Mouse (Mus musculus) cortical plate, adult 2 months (tissue): ENCODE measurements around the gene Phospho1. TPM values are rescaled to one million over a fixed set of nuclear protein-coding genes. Genes with fewer than 3 reads are reported as not detected.

Source experiments
- H3K27ac ChIP-seq: fragments of 200-500 bp; 2 replicates; pipeline ENCODE4 v1.5.1; 2012; ENCODE audit warnings: low read length, control low read depth, inconsistent platforms; ENCODE audit not compliant: insufficient read depth
- H3K4me1 ChIP-seq: fragments of 200-500 bp; 2 replicates; pipeline ENCODE4 v1.6.1; 2011; ENCODE audit warnings: low read length; ENCODE audit not compliant: control insufficient read depth, insufficient read depth
- H3K4me3 ChIP-seq: fragments of 200-500 bp; 2 replicates; pipeline ENCODE4 v1.5.1; 2011; ENCODE audit warnings: mild to moderate bottlenecking, low read length, control low read depth; ENCODE audit not compliant: insufficient read depth
- CTCF ChIP-seq: fragments of 200-500 bp; IDR thresholded peaks from 2 replicates; pipeline ENCODE4 v1.5.1; 2011; ENCODE audit warnings: mild to moderate bottlenecking, control low read depth, low read length; ENCODE audit not compliant: insufficient read depth; ENCODE audit errors: extremely low read depth
- POLR2A ChIP-seq: fragments of 200-500 bp; IDR thresholded peaks from 2 replicates; pipeline ENCODE4 v1.6.1; 2011; ENCODE audit warnings: mild to moderate bottlenecking, low read length, control low read depth; ENCODE audit not compliant: insufficient read depth; ENCODE audit errors: extremely low read depth
- polyA plus RNA-seq: library from polyadenylated mRNA; depleted of rRNA; stranded (reverse); fragments of >200 nt; gene quantifications from 2 replicates; pipeline ENCODE4 v1.2.3, GENCODE M21; 2012

Phospho1 gene
- polyA plus RNA-seq, 1 experiment: 72.8 TPM

DNA sequence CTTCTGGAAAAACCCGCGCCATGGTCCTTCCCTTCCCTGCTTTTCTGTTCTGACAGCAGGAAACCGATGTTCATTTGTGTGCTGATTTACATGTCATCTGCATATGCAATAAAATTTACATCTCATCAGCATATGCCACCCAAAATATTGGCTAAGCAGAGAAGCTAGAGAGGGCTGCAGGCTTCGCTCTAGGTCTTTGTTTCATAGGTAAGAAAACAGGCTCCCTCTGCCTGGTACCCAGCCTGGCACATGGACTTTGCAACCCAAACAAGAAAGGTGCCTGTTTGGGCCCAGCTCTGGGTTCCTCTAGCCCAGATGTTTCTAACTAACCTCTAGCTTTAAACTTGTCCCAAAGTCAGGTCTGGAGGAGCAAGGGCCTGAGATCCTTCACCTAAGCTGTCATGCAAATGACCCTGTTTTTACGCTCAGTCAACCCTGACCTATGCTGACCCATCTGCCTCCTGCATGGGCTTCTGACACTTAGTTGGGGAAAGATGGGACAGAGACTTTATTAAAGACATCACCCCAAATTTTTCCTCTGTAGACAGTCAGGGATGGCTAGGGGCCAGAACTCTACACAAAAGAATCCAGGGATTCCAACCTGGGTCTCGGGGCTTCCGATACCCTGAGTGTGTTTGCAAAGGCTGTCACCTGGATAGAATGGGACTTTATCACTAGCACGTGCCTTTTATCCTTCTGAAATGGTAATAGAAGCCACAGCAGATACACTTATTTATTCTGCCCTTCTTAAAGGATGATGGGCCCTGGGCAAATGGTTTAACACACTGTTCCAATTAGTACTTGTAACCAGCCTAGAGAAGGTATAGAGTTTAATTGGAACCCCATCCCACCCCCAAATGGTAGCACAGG lies 14.9 kb downstream of the Phospho1 start:
- Histone ChIP-seq H3K4me1 (no peaks in the 10 kb centered on the region), H3K4me3 (no peak overlapping the region), H3K27ac (no peak overlapping the region)
- no peak for TF ChIP-seq POLR2A

DNA sequence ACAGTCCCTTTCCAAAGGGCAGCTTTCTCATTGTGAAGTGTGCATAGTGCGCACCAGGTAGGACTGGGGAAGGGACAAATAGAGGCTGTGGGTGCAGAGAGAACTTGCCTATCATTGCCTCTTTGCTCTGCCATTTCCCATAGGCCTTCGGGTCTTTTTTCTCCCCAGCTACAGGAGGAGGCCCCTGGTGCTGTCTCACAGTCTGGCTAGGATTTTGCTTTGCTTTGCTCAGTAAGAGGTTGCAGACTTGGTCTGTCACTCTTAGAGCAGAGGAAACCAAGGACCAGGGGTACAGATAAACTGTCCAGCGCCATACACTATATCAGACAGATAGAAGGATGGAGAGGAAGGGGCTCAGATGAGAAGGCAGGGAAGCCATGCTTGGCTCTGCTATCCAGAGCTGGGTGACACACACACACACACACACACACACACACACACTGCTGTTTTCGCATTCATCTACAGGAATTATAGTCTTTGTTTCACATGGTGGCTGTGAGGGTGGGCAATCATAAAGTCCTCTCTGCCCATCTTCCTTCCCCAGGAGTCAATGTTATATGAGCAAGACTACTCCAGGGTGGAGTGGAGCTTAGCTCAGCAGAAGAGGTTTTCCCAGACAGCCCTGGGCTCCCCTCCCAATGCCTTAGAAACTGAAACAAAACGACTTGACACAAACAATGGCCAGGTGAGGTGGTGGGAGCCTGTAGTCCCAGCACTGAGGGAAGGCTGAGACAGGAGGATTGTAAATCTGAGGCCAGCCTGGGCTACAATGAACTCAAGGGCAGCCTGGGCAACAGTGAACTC lies 16.6 kb downstream of the Phospho1 start:
- Histone ChIP-seq H3K27ac (no peak overlapping the region), H3K4me3 (peak overlapping the region; percentile 18; the same call in 1 of the 2 replicates), H3K4me1 (no peaks in the 10 kb centered on the region)
- TF ChIP-seq POLR2A (no peak), CTCF (no peak)

DNA sequence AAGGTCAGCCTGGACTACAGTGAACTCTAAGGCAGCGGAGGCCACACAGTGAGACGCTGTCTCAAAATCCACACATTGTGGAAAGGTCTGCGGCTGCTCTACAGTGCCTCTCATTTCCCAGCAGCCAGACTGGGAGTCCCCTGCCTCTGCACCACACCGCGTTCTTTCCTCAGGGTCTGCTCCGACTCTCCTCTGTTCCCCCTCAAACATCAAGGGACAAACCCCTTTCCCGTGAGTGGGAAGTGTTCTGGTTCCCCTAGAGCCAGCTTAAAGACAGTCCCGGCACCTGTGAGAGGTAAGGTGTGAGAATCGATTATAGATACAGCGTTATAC lies 17.2 kb downstream of the Phospho1 start:
- TF ChIP-seq POLR2A: no peak
- no peak for TF ChIP-seq CTCF
- no peaks in the 10 kb centered on the region for H3K4me1 ChIP-seq
- no peak overlapping the region for H3K27ac ChIP-seq
- peak overlapping the region; percentile 18 for H3K4me3 ChIP-seq

DNA sequence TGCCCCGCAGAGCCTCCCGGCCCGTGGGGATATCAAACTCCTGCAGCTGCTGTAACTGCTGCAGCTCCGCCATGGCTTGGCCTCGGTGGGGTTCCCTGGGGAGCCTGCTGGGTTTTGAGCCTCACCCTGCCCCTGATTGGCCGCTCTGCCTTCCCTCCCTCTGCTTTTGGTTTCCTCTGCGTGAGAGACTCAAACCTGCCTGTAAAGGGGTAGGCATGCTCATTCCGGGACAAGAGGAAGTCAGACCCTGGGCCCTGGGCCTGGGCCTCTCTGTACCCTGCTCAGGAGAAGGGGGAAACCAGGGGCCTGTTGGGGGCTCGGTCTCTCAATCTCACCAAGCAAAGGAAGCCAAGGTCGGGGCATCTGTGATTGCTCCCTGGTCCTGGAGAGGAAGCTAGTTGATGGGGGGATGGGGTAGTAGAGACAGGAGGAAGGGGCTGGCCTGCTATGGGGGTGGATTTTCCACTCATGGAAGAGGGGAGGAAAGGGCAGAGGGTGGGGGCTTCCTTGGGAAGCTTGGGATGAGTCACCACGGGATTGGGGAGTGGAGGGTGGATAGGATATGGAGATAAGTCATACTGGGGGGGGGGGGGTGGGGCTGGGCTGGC lies 17.9 kb downstream of the Phospho1 start, which contains the start of gene Abi3:
Gene Abi3, minus strand, starts transcription at position 403 of the 608 bp plus-strand sequence.
- H3K4me3 ChIP-seq: peak within 1 kb of the TSS; percentile 18
- H3K4me1 ChIP-seq: no peaks in the 10 kb centered on the region
- TF ChIP-seq CTCF: no peak
- TF ChIP-seq POLR2A: 0 out of 2 replicates have a peak, but pooled peaks have one; percentile 15
- H3K27ac ChIP-seq: no peak within 1 kb of the TSS

DNA sequence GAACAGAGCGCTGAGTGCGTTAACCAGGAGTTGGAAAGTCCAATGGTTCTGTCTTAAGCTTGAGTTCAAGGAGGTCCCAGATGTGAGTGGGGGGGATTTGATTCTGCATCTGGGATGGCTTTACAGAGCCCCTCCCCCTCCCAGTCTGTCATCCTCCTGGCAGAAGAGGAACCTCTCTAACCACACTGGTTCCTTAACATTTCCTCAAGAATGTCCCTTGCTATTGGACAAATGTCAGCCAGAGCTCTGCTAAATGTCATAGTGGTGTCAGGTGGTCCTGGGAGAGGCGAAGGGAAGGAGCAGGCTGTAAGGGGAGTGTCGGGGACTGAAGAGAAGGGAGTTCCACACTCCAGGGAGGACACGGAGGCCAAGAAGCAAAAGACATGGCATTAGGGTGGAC lies 18.7 kb downstream of the Phospho1 start:
- Histone ChIP-seq H3K4me1 (no peaks in the 10 kb centered on the region), H3K4me3 (no peak overlapping the region), H3K27ac (no peak overlapping the region)
- TF ChIP-seq POLR2A (no peak), CTCF (no peak)

DNA sequence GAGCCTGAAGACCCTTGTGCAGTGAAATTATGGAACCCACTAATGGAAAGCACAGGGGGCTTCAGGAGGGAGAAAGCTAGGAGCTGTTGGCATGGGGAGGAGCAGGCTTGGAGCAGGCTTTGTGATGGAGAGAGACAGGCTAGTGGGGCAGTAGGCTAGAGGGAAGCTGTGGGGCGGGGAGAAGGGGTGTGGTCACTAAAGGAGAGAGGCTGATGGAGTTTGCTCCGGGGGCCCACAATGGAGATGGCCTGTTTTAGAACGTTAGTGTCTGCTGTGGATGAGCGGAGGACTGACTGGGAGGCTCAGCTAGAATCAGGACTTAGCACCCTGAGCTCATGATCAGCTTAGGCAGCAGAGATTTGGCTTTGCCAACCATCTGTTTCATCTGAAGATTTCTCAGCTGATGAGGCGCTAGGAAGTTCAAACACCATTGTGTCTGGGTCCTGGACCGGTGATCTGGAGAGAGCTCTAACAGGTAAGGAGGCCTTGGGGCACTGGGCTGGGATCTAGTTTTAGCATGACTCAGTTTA lies 19.2 kb downstream of the Phospho1 start:
- no peaks in the 10 kb centered on the region for H3K4me1 ChIP-seq
- no peak overlapping the region for H3K4me3 ChIP-seq
- no peak for TF ChIP-seq CTCF
- no peak for TF ChIP-seq POLR2A
- no peak overlapping the region for H3K27ac ChIP-seq

DNA sequence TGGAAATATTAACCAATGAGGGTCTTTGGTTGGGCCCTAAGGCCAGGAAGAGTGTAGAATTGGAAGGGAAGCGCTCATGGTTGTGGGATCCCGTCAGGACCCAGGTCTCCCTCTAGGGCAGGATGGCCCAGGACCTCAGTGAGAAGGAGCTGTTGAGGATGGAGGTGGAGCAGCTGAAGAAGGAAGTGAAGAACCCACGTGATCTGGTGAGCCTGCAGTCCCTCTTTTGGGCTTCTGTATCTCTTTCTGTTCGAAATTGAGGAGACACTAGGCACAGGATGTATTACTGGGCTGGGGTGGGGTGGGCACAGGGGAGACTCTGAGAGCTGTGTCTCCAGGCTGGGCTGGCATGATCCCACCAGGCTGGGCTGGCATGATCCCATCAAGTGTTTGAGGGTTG lies 20.6 kb downstream of the Phospho1 start:
- Histone ChIP-seq H3K27ac (no peak overlapping the region), H3K4me1 (no peaks in the 10 kb centered on the region), H3K4me3 (no peak overlapping the region)
- TF ChIP-seq CTCF (no peak), POLR2A (no peak)

DNA sequence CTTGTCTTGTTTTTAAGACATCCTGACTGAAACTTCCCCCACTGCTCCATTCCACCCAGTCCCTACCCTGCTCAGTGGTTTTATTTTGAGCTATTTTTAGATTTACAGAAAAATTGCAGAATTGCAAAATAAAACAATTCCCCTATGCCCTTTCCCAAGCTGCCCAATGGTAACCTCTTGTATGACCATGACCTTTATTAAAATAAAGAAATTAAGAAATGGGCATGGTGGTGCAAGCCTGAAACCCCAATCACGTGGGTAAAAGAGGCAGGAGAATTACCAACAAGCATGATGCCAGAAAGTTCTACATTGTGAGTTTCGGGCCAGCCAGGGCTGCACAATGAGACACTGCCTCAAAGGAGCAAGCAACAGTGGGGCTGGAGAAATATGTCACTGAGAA lies 26.6 kb downstream of the Phospho1 start:
- no peak overlapping the region for H3K27ac ChIP-seq
- H3K4me3 ChIP-seq: no peak overlapping the region
- no peaks in the 10 kb centered on the region for H3K4me1 ChIP-seq
- TF ChIP-seq POLR2A (no peak), CTCF (no peak)

DNA sequence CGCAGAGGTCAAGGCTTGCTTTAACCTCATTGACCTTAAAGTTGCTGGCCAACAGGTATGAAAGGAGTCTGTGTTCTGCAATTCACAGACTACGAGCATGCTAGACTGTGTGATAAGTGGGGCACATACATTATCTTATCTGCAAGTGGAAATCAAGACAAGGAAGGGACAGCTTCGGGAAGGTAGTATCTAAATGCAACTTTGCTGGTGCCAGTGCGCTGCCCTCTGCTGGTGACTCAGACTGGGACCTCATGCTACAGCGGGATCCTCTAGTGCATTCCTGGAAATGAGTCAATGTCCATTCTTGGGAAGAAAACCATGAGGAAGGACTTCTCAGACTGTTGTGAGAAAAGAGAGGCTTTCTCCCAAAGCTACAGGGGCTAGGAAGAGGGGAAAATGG lies 29.4 kb downstream of the Phospho1 start:
- Histone ChIP-seq H3K4me1 (no peaks in the 10 kb centered on the region), H3K4me3 (no peak overlapping the region), H3K27ac (no peak overlapping the region)
- TF ChIP-seq POLR2A (no peak), CTCF (peak; percentile 63)
